Mouse (Mus musculus): ENCODE data around the gene Ifna6.
A peak's percentile ranks its signal among the peaks of the same experiment; 100 is the strongest.

Ifna6 gene

GRCm38 (mm10) chr4:88849698-88850097 is 22.5 kb downstream of the Ifna6 start, which contains the start of gene Ifna1:
Ifna1 (plus strand) TSS chr4:88850087.
- no peak for DNase-seq

GRCm38 (mm10) chr4:88851026-88851763 is 24.0 kb downstream of the Ifna6 start:
- DNase-seq, result no peak

- DNase-seq, result no peak
These were observed 32.0 kb downstream of the Ifna6 start for GRCm38 (mm10) chr4:88859214-88859613.

GRCm38 (mm10) chr4:88863309-88863708 is 36.1 kb downstream of the Ifna6 start:
- DNase-seq, result no peak

- peak; percentile 35 to 64 for DNase-seq
These were observed 37.4 kb downstream of the Ifna6 start for GRCm38 (mm10) chr4:88864599-88864998.

- DNase-seq, result no peak
These were observed 37.9 kb downstream of the Ifna6 start for GRCm38 (mm10) chr4:88865011-88865569.

- DNase-seq, result peak; percentile 61 to 75
These were observed 40.2 kb downstream of the Ifna6 start for GRCm38 (mm10) chr4:88867366-88867925.

GRCm38 (mm10) chr4:88867926-88868911 is 41.0 kb downstream of the Ifna6 start:
- peak; percentile 34 to 58 for DNase-seq

- no peak for DNase-seq
These were observed 45.5 kb downstream of the Ifna6 start for GRCm38 (mm10) chr4:88872691-88873090.

GRCm38 (mm10) chr4:88875435-88876095 is 48.3 kb downstream of the Ifna6 start:
- DNase-seq, result no peak

- DNase-seq, result no peak
These were observed 49.3 kb downstream of the Ifna6 start for GRCm38 (mm10) chr4:88876520-88876919.

Data from thymus, adult 18-20 months (tissue).